Mouse (Mus musculus): Measurements from ENCODE around the gene Pelp1.
"Not testable (repeated sequence)": the region's sequence is repeated elsewhere in the genome, so short reads cannot be mapped to it uniquely, and the experiment has no call there.

The Pelp1 gene

DNA sequence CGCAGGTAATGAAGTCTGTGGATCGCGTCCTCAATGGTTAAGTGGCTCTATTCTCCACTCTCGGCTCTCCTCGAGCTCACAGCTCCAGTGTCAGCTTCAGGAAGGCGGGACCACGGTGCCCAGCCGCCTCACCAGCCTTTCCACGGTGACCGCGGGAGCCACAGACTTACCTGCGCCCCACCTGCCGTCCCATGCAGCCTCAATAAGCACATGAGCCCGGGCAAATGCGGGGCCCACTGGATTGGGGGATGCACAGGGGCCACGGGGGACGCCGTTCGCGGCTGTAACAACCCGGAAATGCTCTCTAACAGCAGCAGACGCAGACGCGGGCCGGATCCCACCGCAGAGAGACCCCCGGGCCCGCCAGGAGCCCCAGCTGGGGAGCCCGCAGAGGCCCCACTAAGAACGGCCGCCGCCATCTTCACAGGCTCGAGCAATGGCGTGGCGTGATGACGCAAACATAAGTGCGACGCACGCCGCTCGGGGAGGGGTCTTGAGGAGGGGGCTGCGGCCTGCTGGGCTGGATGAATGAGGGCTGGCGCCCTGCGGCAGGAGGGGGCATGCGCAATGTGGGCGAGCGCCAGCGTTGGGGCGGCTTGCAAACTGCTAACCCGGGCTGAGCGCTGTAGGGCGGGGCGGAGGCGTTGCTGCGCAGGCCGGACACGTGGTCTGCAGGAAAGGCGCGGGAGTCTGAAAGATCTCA is at the start of gene Pelp1:
Gene Pelp1, minus strand, starts transcription at position 438 of the 703 bp plus-strand sequence.
- peak; percentile 82 for DNase-seq (ENCODE audit: low spot score)

DNA sequence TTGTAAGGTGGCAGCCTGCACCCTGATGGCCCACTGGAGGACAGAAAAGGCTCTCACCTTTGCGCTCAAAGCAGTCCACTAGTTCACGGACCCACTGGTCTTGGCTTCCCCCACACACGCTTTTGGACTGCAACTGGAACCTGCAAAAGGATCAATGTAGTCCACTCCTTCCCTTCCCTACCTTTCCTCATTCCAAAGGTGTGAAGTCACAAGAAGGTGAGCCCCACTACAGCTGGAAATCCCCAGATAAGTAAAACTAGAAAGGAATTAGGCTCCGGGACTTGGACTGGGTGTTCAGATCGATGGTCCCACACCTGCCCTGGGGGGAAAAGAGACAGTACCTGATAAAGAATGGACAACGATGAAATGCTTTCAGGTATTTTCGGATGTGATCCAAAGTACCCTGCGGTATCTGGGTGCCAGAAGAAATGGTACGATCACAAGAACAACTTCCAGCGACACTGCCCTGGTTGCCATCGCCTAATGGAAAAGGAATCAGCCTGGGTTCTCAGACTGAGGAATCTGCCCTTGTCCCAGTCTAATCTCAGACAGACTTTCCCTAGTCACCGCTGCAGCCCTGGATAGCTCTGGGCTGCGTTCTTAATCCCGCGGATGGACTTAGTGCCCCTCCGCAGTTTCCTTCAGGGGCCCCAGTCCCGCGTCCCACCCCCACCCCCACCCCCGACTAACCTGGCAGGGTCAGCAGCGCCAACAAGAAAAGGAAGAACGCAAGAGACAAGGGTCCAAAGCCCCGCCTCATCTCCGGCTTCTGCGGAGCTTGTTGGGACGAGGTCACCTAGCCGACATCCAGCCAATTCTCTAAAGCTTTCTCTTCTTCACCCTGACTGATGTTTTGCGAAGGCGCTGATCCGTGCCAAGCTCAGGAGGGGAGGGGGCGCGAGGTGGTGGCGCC is 49.1 kb upstream of the Pelp1 start, which contains the start of gene Zmynd15:
Gene Zmynd15, plus strand, starts transcription at position 746 of the 913 bp plus-strand sequence.
- no peak for DNase-seq (ENCODE audit: low spot score)

DNA sequence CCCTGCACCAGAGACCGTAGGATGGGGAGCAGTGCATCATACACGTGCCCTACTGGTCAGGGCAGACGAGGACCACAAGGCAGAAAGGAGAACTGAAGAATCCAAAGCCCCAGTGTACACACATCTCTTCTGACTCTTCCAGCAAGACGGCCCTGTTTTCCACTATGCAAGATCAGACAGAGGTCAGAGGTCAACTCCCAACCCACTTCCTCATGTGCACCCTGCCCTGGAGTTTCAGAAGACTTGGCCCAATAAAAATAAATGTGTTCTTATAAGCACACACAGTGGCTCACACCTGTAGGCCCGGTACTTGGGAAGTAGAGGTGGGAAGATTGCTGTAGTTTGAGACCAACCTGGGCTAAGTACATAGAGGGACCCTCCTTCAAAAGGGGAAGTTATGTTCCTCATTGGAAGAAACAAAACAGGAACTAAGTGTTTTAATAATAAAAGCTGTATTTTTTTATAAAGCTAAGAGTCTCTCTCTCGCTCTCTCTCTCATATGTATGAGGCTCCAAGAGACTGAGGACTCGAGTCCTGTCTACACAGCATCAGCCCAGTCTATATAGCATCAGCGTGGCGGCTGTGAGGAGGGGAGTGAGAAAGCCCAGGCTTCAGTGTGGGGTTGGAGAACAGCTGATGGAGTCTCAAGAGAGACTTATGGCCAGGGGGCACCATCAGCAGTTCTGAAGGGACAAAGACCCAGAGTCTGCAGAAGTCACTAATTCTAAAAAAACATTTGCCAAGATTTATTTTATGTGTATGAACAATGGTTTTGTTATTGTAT is 43.6 kb upstream of the Pelp1 start:
- no peak for DNase-seq (ENCODE audit: low spot score)

DNA sequence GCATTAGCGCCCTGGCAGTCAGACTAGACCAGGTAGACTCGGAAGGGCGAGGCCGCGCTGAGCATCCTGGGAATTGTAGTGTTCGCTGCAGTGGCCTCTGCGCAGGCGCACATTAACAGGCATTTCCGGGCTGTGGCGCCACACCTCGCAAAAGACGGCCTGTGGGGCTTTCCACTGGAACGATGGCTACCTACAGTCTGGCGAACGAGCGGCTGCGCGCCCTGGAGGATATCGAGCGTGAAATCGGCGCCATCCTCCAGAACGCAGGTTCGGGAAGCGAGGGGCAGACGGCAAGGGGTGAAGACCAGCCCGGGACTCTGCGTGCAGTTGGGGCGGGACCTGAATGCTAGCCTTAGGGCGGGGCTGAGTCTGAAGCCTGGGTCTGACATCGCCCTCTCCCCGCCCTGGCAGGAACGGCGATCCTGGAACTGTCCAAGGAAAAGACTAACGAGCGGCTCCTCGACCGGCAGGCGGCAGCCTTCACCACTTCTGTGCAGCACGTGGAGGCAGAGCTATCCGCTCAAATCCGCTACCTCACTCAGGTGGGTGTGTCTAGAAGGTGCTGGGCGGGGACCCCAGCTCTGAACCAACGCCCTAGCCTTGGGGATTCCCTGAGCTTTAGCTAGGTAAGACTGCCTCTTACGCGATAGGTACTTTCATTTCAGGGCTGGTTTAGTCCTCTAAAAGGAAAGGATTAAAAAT is 42.1 kb upstream of the Pelp1 start, which contains the start of gene Med11:
Gene Med11, plus strand, starts transcription at position 123 of the 702 bp plus-strand sequence.
- peak; percentile 89 for DNase-seq (ENCODE audit: low spot score)

DNA sequence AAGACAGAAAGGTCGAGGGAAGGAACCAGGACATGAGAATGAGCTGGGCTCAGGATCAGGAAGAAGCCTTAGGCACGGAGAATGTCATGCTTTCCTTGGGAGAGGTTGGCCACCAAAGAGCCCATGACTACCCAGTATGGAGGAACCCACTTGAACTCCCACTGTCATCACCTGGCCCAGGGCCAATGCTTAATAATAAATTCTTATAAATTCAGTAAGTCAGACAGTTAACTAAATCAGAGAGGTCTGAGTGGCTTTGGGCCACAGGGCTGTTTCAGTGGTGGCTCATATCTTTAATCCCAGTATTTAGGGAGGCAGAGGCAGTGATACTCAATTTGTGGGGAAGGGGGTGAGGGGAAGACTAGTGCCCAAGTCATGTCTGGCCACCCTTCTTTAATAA is 41.1 kb upstream of the Pelp1 start:
- no peak for DNase-seq (ENCODE audit: low spot score)

DNA sequence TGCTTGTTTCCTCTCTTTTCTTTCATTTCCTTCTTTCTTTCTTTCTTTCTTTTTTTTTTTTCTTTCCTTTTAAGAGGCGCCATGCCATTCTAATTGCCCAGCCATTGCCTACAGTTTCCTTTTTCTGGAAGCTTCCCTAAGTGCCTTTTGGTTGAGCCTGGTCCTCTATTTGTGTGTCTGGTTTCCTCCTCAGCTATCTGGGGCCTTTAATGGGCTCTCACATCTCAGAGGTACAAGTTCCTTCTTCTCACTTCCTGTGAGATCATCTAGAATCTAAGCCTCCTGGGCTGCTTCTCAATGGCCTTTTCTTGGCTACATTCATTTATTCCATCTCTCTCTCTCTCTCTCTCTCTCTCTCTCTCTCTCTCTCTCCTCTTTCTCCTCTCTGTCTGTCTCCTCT is 37.5 kb upstream of the Pelp1 start:
- no peak for DNase-seq (ENCODE audit: low spot score)

DNA sequence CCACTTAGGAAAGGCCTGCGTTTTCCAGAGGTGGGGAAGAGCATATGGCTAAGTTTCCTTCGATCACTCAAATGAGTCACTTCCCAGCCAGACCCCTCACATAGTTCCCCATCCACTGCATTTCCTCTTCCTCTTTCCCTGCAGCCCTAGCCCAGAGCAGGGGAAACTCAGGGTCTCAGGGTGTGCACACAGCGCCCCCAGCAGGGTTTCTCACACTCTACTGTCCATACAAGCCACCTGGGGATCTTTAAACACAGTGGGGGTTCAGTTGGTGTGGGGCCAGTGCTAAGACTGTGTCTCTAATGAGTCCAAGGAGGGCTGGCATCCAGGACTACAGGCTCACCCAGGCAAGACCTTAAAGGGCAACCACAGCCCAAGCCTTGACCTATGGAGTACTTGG is 36.9 kb upstream of the Pelp1 start:
- no peak for DNase-seq (ENCODE audit: low spot score)

DNA sequence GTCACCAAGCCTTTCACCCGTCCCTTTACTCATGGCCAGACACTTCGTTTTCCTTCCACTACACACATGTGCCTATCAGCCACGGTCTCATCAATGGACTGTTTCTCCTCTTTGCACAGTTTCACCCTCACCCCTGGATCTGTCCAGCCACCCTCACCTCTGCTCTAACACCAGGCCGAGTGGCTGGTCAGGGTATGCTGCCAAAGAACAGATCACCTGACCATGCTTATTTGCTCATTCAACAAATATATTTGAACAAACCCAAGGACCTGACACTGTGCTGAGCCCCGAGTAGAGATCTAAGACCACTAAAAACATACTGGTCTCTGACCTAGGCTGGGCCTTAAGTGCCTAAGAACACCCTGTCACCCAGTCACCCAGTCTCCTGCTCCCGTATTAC is 34.8 kb upstream of the Pelp1 start:
- DNase-seq (ENCODE audit: low spot score): no peak

DNA sequence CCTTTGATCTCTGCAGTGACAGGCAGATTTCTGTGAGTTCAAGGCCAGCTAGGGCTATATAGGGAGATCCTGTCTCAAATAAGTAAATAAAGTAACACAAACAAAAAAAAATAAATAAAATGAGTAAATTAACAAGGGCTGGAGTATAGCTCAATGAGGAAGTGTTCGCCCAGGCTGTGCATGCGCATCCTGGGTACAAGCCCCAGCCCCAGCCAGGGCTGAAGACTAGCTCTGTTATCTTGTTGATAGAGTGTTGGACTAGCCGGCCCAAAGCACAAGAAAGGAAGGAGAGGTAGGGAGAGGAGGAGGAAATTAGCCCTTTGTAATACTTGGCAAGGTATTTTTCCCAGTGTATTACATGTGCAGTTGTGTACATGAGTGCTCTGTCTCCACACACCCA is 34.1 kb upstream of the Pelp1 start:
- no peak for DNase-seq (ENCODE audit: low spot score)

DNA sequence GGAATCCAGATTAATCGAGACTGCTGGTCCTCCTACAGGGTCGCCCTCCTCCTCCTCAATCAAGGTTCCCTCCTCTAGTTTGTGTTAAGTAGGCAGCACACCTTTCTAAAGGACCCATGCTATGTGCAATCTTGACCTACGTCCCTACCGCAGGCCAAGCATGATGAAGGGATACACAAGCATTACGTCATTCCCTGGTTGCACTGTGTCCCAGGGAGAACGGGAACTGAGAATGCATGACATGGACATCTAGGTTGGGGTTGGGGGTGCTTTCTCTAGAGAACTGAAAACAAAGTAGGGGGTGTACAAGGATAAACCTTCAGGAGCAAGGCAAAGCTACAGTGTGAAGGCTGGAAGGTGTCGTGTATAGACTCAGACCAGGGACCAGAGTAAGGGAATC is 32.1 kb upstream of the Pelp1 start:
- DNase-seq (ENCODE audit: low spot score): no peak

DNA sequence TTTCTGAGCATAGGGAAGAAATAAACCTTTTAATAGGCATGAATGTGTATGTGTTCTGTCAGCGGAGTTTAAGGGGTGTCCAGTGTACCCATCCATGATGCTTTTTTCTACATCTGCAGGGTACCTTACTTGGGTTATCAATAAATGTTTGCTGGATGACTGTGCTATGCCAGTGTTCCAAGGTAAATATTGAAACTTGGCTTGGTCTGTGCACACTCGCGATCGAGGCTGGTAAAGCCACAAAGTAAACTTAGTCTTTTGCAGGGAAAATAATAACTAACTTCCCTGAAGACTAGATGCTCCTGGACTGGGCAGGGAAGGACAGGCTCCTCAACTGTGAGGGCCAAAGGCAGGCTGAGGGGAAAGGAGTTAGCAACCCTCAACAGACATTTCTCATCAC is 30.8 kb upstream of the Pelp1 start:
- no peak for DNase-seq (ENCODE audit: low spot score)

DNA sequence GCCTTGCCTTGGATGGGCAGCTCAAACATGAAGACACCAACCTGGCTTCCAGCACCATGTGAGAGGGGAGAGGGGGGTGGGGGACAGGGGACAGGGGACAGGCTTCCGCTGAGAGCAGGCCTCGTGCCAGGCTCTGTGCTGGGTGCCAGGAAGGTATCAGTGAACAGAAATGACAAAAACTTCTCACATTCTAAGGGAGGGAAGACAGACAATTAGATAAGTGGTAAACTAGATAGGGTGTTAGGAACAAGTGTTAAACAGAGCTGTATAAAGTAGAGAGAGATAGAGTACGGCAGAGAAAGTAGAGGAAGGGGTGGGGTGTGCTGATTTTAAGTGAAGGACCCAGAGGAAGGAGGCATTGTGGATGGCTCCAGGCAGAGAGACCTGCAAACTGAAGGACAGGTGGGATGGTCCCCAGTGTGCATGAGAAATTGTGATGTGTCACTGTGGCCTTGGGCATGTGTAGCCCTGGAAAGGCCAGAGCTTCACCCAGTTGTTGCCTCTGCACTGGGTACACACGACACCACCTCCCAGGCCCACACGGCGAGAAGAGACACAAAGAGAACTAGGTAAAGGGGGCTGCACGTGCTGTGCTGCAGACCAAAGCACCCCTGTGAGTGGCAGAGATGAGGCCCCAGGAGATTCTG is 29.0 kb upstream of the Pelp1 start:
- DNase-seq (ENCODE audit: low spot score): no peak

DNA sequence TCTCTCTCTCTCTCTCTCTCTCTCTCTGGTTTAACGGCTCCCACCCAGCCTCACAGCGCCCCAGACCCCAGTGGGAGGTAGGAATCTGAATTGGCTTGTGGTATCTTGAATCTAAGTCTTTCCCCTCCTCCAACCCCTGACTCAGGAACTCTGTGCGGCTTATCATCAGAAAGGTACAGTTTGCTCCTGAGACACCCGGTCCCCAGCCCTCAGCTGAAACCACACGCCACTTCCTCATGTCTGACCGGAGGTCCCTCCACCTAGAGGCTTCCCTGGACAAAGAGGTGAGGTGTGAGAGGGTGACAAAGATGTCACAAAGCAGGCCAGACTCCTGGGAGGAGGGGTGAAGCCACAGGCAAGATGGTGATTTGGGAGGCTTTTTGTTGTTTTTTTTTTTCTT is 27.6 kb upstream of the Pelp1 start:
- DNase-seq (ENCODE audit: low spot score): no peak

DNA sequence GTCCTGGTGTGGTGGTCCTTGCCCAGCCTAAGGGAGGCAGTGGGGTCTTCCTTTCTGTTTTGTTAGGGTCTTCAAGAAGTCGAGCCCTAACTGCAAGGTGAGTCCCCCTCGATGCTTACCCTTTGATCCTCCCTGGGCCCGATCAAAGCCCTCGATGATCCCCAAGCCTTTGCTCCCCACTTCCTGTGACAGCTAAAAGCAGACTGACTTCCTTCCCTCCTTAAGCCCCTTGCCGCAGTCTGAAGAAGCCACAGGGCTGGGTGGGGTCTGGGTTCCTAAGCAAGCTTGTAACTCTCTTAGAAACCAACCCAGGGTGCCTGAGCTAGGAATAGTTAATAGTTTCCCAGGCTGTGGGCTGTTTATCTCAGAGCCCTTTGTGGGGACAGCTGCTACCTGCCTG is 25.6 kb upstream of the Pelp1 start:
- DNase-seq (ENCODE audit: low spot score): no peak

DNA sequence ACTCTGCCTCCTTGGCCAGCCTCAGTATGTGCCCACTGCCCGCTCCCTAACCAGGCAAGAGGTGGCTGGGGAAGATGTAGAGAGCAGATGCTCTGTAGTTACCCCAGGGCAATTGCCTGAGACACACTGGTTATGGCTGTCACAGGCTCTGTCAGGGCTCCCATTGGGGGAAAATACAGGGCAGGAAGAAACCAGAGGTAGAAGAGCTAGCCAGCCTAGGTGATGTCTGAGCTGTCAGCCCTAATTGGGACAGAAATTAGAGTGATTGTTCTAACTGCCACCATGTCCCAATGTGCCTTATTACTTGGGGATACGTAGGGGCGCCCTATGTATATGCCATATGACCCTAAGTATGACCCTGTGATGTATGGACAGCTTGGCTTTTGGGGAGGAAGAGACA is 24.1 kb upstream of the Pelp1 start:
- no peak for DNase-seq (ENCODE audit: low spot score)

DNA sequence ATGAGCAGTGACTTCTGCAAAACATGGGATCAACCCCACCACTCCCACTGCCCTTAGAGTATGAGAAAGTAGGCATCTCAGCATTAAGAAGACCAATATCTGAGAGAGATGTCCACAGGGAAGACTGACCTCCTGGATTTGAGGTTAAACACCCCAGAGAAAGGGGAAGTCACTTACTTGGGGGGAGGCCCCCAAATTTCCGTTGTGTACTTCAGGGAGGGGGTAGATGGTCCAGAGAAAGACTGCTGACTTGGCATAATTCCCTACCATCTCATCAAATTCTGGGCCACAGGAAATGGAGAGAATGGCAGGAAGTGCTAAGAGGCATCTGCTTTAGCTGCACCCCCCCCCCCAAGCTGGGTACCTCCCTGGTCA is 23.7 kb upstream of the Pelp1 start:
- no peak for DNase-seq (ENCODE audit: low spot score)

DNA sequence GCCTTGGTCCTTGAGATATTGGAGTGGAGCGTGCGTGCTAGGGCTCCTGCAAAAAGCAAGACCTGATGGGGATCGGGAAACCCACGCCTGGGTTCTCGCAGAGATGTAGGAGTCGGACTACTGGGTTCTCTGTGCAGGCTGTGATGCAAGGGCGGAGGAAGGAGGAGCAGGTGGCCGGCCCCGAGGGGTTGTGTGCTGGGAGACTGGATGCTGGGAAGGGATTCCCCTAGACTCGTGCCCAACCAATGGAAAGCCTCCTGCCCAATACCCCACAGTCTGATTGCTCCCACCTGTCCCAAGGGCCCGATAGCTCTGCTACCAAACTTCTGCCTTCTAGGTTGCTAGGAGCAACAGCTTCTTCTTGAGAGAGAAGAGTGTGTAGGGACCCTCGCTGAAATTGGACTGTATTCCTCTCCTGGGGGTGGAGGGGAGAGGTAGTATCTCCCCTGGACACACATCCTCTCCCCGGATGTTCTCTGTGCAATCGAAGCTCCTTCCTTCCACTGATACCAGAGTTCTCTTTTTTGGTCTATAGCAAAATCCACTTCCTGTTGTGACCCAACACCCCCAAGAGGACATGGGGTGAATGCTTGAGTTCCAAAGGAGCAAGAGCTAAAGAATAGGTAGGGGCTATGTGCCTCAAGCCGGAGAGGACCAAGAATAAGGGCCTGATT is 23.2 kb upstream of the Pelp1 start:
- DNase-seq (ENCODE audit: low spot score): no peak

DNA sequence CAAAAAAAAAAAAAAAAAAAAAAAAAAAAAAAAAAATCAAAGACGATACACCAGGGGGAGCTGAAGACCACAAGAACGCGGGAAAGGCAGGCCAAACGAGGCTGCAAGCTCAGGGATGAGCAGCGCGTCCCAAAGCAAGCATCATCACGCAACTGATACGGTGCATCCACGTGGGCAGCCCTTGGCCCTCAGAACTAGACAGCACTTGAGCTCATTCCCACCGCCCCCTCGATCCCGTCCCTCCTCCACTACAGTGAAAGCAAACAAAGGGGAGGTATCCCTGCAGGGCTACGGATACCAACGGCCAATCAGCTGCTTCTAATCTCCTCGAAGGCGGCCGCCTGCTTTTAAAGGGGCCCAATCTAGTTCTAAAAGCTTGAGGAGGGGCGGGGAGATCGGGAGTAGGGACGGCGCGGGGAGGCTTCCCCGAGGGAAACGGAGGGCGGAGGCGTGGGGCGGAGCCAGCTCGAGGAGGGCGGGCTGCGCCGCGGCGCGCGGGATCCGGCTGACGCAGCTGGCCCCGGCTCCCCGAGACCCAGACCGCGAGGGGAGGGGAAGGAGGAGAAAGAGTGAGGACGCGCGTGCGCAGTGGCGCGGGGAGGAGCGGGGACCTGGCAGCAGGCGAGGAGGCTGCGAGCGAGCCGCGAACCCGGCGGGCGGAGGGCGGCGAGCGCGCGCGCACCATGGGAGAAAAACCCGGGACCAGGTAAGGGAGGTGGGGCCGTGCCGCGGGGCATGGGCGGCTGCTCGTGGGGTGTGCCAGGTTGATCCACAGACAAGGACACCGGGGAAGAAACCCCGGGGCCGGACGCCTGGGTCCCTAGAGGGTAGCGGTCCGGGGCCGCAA is 22.4 kb upstream of the Pelp1 start, which contains the start of gene Arrb2:
Gene Arrb2, plus strand, starts transcription at position 588 of the 847 bp plus-strand sequence.
- peak; percentile 90 for DNase-seq (ENCODE audit: low spot score)

DNA sequence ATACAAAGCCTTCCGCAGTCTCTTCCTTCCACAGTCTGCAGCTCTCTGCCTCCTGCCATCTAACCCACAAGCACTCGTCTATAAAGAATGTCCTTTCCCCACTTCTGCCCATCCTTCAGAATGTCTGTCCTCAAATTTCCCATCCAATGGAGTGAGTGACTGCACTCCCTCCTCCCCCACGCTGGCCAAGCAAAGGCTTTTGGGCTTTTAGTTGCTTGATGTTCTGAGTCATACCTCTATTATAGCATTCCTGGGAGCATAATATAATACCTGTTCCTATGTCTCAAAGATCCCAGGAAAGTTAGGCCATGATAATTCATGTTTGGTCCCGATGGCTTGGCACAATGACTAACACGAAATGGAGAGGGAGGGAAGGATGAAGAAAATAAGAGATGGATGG is 21.7 kb upstream of the Pelp1 start:
- DNase-seq (ENCODE audit: low spot score): no peak

DNA sequence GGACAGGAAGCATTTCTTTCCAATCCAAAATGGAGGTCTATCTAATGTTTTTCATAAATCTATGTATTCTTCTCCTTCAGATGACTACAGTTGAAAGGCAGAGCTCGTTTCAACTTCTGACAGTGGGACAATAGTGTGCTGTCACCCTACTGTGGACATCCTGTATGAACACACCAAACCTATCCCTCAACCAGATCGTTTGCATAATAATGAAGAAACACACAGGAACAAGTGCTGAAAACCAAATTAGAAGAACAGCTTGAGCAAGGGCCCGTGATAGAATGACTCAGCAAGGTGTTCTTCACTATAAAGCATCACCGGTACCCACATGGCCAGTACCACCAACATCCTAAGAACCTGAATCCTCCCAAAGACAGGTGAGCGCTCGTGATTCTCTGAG is 16.8 kb upstream of the Pelp1 start:
- not testable (repeated sequence) for DNase-seq (ENCODE audit: low spot score)

Measured in layer of hippocampus, adult 9-10 months (tissue).